Mouse (Mus musculus): Measurements from ENCODE around the gene Arhgap15.

- TF ChIP-seq ZC3H11A (IDR thresholded peaks at IDR 0.05; ENCODE audit: borderline replicate concordance, low read depth, low read length), result no peak
- no peak for TF ChIP-seq MAFK (IDR thresholded peaks at IDR 0.05; ENCODE audit: insufficient read depth, low read depth, low read length)
- no peak for TF ChIP-seq HCFC1 (IDR thresholded peaks at IDR 0.05; ENCODE audit: borderline replicate concordance, insufficient read depth, low read length)
- no peak for TF ChIP-seq ZNF384 (IDR thresholded peaks at IDR 0.05; ENCODE audit: low read depth, low read length)
Observed at GRCm38 (mm10) chr2:43978177-43979013, 229.8 kb downstream of the Arhgap15 start.
